Mouse (Mus musculus) kidney, adult 2 months (tissue): ENCODE results near the gene Lgals7.

Experiments
- CTCF ChIP-seq: fragments of 200-500 bp; conservative IDR thresholded peaks from 2 replicates; pipeline ENCODE4 v1.5.1; 2011; ENCODE audit warnings: low read depth, mild to moderate bottlenecking, control low read depth, low read length, moderate library complexity, mixed read lengths; ENCODE audit not compliant: insufficient read depth, insufficient read length
- POLR2A ChIP-seq: fragments of 200-500 bp; IDR thresholded peaks from one replicate; pipeline ENCODE4 v1.6.1; 2011; ENCODE audit warnings: low read depth, low read length, control low read depth

- TF ChIP-seq POLR2A (no peak), CTCF (no peak)
Observed at GRCm38 (mm10) chr7:28833723-28834347, 29.8 kb upstream of the Lgals7 start, which contains the start of gene Lgals4.
